Mouse (Mus musculus) urinary bladder, postnatal 14 days (tissue): ENCODE measurements around the gene Gm17631.
"Not testable (repeated sequence)": the region's sequence is repeated elsewhere in the genome, so short reads cannot be mapped to it uniquely, and the experiment has no call there.

ENCODE experiments used
- DNase-seq: peaks from one replicate; pipeline ENCODE4 v3.0.0; 2021; ENCODE audit warnings: low spot score

The Gm17631 gene

DNA sequence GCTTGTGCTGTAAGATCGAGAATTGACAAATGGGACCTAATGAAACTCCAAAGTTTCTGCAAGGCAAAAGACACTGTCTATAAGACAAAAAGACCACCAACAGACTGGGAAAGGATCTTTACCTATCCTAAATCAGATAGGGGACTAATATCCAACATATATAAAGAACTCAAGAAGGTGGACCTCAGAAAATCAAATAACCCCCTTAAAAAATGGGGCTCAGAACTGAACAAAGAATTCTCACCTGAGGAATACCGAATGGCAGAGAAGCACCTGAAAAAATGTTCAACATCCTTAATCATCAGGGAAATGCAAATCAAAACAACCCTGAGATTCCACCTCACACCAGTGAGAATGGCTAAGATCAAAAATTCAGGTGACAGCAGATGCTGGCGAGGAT, at the start of gene Gm17631:
TSS of gene Gm17631 (plus strand) at position 301 of the 400 bp plus-strand sequence.
- not testable (repeated sequence) for DNase-seq

GRCm38 (mm10) chr6:129817731-129818130, 44.7 kb upstream of the Gm17631 start:
- DNase-seq, result no peak

- DNase-seq, result no peak
Observed at GRCm38 (mm10) chr6:129824004-129824403, 38.4 kb upstream of the Gm17631 start.

DNA sequence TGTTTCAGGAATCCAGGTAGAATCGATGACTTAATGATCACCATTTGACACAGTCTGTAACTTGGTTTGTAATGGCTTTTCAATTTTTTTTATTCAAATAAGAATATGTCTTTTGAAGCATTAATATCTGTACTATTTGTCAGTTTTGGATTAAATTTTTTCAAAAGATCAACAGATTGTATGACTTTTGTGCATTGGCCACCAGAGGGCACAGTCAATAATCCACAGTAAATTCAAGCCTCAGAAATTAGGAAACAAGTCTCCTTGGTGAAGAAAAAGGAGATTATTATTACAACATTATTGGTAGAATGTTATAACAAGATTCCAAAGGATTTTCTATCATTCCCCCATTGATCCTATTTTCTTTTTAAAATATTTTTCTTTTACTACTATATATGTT, 36.9 kb upstream of the Gm17631 start:
- DNase-seq, result no peak

- DNase-seq, result no peak
Observed at GRCm38 (mm10) chr6:129876549-129876948, 14.1 kb downstream of the Gm17631 start, which contains the start of gene Klra17. Klra17 (minus strand) TSS chr6:129876672.

GRCm38 (mm10) chr6:129882525-129882924, 20.1 kb downstream of the Gm17631 start:
- DNase-seq, result no peak
